Mouse (Mus musculus) kidney, adult 2 months (tissue): ENCODE measurements around the gene Chek2.

ENCODE experiments used
- CTCF ChIP-seq: fragments of 200-500 bp; conservative IDR thresholded peaks from 2 replicates; pipeline ENCODE4 v1.5.1; 2011; ENCODE audit warnings: low read depth, mild to moderate bottlenecking, control low read depth, low read length, moderate library complexity, mixed read lengths; ENCODE audit not compliant: insufficient read depth, insufficient read length
- POLR2A ChIP-seq: fragments of 200-500 bp; IDR thresholded peaks from one replicate; pipeline ENCODE4 v1.6.1; 2011; ENCODE audit warnings: low read depth, low read length, control low read depth

- TF ChIP-seq CTCF, result no peak
- no peak for TF ChIP-seq POLR2A
Observed at GRCm38 (mm10) chr5:110806676-110807075, 33.1 kb upstream of the Chek2 start.
